Comparison of ENCODE assay signal across 15 mouse cellular contexts in genomic region chr2:4222497-4222828, GRCm38 (mm10).
DNase-seq lines count a peak whose midpoint lies in the region; ATAC-seq lines count a peak whose summit lies in the region.
"Had no signal": no experiment of that assay in that cellular context is flagged by ENCODE, and none has a peak within 500 bp of the region (broad histone marks: within the 10 kb centered on the region; RNA-seq: fewer than 3 reads in every experiment).

No protein-coding gene starts in this region.

- no peaks in the 10 kb centered on the region for H3K27me3 ChIP-seq in limb, embryonic 13.5 days
- H3K27me3 ChIP-seq in limb, embryonic 10.5 days (ENCODE audit: low read depth, poor library complexity, severe bottlenecking): no peaks in the 10 kb centered on the region
- H3K27me3 ChIP-seq in forebrain, embryonic 14.5 days (replicated peaks; ENCODE audit: control insufficient read depth, insufficient read depth, low read length): no peaks in the 10 kb centered on the region
- no peaks in the 10 kb centered on the region for H3K27me3 ChIP-seq in hindbrain, embryonic 12.5 days
- H3K27me3 ChIP-seq in midbrain, embryonic 16.5 days (ENCODE audit: control insufficient read depth, insufficient read depth, low read depth, low read length): no peaks in the 10 kb centered on the region
- H3K27me3 ChIP-seq: intestine, embryonic 15.5 days; kidney, embryonic 15.5 days; liver, embryonic 13.5 days; lung, embryonic 15.5 days had no signal

- 0 out of 2 replicates have a peak, but pooled peaks have one; percentile 17 for ATAC-seq in limb, embryonic 13.5 days (ENCODE audit: low FRiP score, low read depth)
- peak; percentile 27; the same call in 1 of the 2 replicates for ATAC-seq in forebrain, embryonic 14.5 days
- ATAC-seq in hindbrain, embryonic 12.5 days (ENCODE audit: low FRiP score): peak; percentile 36
- peak; percentile 44 for ATAC-seq in midbrain, embryonic 16.5 days
- ATAC-seq in activated CD4-positive, CD25-positive, alpha-beta regulatory T cell, adult 4 months: no peak

- no peak overlapping the region for H3K9ac ChIP-seq in limb, embryonic 13.5 days
- H3K9ac ChIP-seq in forebrain, embryonic 14.5 days (ENCODE audit: low read length): no peak overlapping the region
- no peak overlapping the region for H3K9ac ChIP-seq in hindbrain, embryonic 12.5 days
- no peak overlapping the region for H3K9ac ChIP-seq in midbrain, embryonic 16.5 days (ENCODE audit: low read depth, low read length)
- H3K9ac ChIP-seq: intestine, embryonic 15.5 days; kidney, embryonic 15.5 days; liver, embryonic 13.5 days; lung, embryonic 15.5 days had no signal

- H3K36me3 ChIP-seq in limb, embryonic 13.5 days: no peaks in the 10 kb centered on the region
- H3K36me3 ChIP-seq in limb, embryonic 10.5 days: no peaks in the 10 kb centered on the region
- no peaks in the 10 kb centered on the region for H3K36me3 ChIP-seq in forebrain, embryonic 14.5 days (ENCODE audit: control insufficient read depth, insufficient read depth, low read length)
- no peaks in the 10 kb centered on the region for H3K36me3 ChIP-seq in hindbrain, embryonic 12.5 days
- no peaks in the 10 kb centered on the region for H3K36me3 ChIP-seq in midbrain, embryonic 16.5 days (ENCODE audit: control insufficient read depth, insufficient read depth, low read length)
- H3K36me3 ChIP-seq: intestine, embryonic 15.5 days; kidney, embryonic 15.5 days; liver, embryonic 13.5 days; lung, embryonic 15.5 days had no signal

- peaks cover 16% of the 10 kb centered on the region for H3K4me1 ChIP-seq in limb, embryonic 13.5 days
- peaks cover 22% of the 10 kb centered on the region for H3K4me1 ChIP-seq in limb, embryonic 10.5 days
- H3K4me1 ChIP-seq in forebrain, embryonic 14.5 days (ENCODE audit: control insufficient read depth, insufficient read depth, low read length): peaks cover 13% of the 10 kb centered on the region
- peaks cover 14% of the 10 kb centered on the region for H3K4me1 ChIP-seq in hindbrain, embryonic 12.5 days
- peaks cover 18% of the 10 kb centered on the region for H3K4me1 ChIP-seq in midbrain, embryonic 16.5 days (ENCODE audit: control insufficient read depth, insufficient read depth, low read length)
- H3K4me1 ChIP-seq: liver, embryonic 13.5 days had no signal

- H3K4me2 ChIP-seq in limb, embryonic 13.5 days (replicated peaks): no peak overlapping the region
- H3K4me2 ChIP-seq in forebrain, embryonic 14.5 days (ENCODE audit: low read length): no peak overlapping the region
- no peak overlapping the region for H3K4me2 ChIP-seq in hindbrain, embryonic 12.5 days (replicated peaks)
- H3K4me2 ChIP-seq in midbrain, embryonic 16.5 days (ENCODE audit: low read length): no peak overlapping the region
- H3K4me2 ChIP-seq: intestine, embryonic 15.5 days; kidney, embryonic 15.5 days; liver, embryonic 13.5 days; lung, embryonic 15.5 days had no signal

- H3K9me3 ChIP-seq in limb, embryonic 13.5 days: 0 out of 2 replicates have a peak, but pooled peaks cover 4% of the 10 kb centered on the region
- no peaks in the 10 kb centered on the region for H3K9me3 ChIP-seq in limb, embryonic 10.5 days (replicated peaks)
- H3K9me3 ChIP-seq in forebrain, embryonic 14.5 days (replicated peaks; ENCODE audit: control insufficient read depth, low read length): no peaks in the 10 kb centered on the region
- H3K9me3 ChIP-seq in hindbrain, embryonic 12.5 days (replicated peaks): no peaks in the 10 kb centered on the region
- H3K9me3 ChIP-seq in midbrain, embryonic 16.5 days (replicated peaks; ENCODE audit: control insufficient read depth, low read length, poor library complexity, severe bottlenecking): no peaks in the 10 kb centered on the region
- H3K9me3 ChIP-seq: intestine, embryonic 15.5 days; kidney, embryonic 15.5 days; liver, embryonic 13.5 days; lung, embryonic 15.5 days had no signal

- H3K4me3 ChIP-seq in limb, embryonic 13.5 days: no peak overlapping the region
- H3K4me3 ChIP-seq in limb, embryonic 10.5 days: no peak overlapping the region
- H3K4me3 ChIP-seq in forebrain, embryonic 14.5 days (ENCODE audit: low read depth, low read length): no peak overlapping the region
- H3K4me3 ChIP-seq in hindbrain, embryonic 12.5 days: no peak overlapping the region
- H3K4me3 ChIP-seq in midbrain, embryonic 16.5 days (ENCODE audit: low read depth, low read length): no peak overlapping the region
- H3K4me3 ChIP-seq: intestine, embryonic 15.5 days; kidney, embryonic 15.5 days; liver, embryonic 13.5 days; lung, embryonic 15.5 days; myocyte had no signal

- no peak overlapping the region for H3K27ac ChIP-seq in limb, embryonic 13.5 days
- no peak overlapping the region for H3K27ac ChIP-seq in limb, embryonic 10.5 days
- H3K27ac ChIP-seq in forebrain, embryonic 14.5 days (ENCODE audit: low read depth, low read length): no peak overlapping the region
- H3K27ac ChIP-seq in hindbrain, embryonic 12.5 days: 0 out of 2 replicates have a peak overlapping the region, but pooled peaks have one; percentile 0
- peak overlapping the region; percentile 51; the same call in 1 of the 2 replicates for H3K27ac ChIP-seq in midbrain, embryonic 16.5 days (ENCODE audit: low read length)
- H3K27ac ChIP-seq: intestine, embryonic 15.5 days; kidney, embryonic 15.5 days; liver, embryonic 13.5 days; lung, embryonic 15.5 days had no signal

- WGBS in limb, embryonic 13.5 days: 0% methylated on average over 1 of the region's 1 CpGs
- 4% methylated on average over 1 of the region's 1 CpGs for WGBS in limb, embryonic 10.5 days
- WGBS in forebrain, embryonic 14.5 days: 0% methylated on average over 1 of the region's 1 CpGs
- 6% methylated on average over 1 of the region's 1 CpGs for WGBS in hindbrain, embryonic 12.5 days
- WGBS in midbrain, embryonic 16.5 days: 0% methylated on average over 1 of the region's 1 CpGs

- no peak for DNase-seq in limb, embryonic 10.5 days (ENCODE audit: low spot score)
- no peak for DNase-seq in forebrain, embryonic 14.5 days (ENCODE audit: low spot score)
- no peak for DNase-seq in urinary bladder, adult 2 months (ENCODE audit: low spot score)
- DNase-seq in liver: no peak
- DNase-seq: gastrocnemius, postnatal 36 days; liver, embryonic 13.5 days; thymus, postnatal 25 days had no signal

Comparison
In these comparisons a context has a peak if more than half of its experiments do, and no peak if none do; other contexts are left out.
1. H3K27ac ChIP-seq: peak in hindbrain, embryonic 12.5 days (single experiment) and midbrain, embryonic 16.5 days (single experiment); none in limb, embryonic 13.5 days (single experiment), limb, embryonic 10.5 days (single experiment) and forebrain, embryonic 14.5 days (single experiment).